Mouse (Mus musculus): ENCODE measurements around the gene Abcc10.

- TF ChIP-seq USF1 (IDR thresholded peaks at IDR 0.05; ENCODE audit: low read depth) (peak; percentile 64), CTCF (IDR thresholded peaks at IDR 0.05; ENCODE audit: control insufficient read depth, insufficient read depth, insufficient read length) (no peak), MAX (IDR thresholded peaks at IDR 0.05) (no peak), CEBPB (IDR thresholded peaks at IDR 0.05; ENCODE audit: low read depth) (no peak), MYOD1 (IDR thresholded peaks at IDR 0.05; ENCODE audit: control insufficient read depth, insufficient read length, low read depth) (no peak), MYOG (IDR thresholded peaks at IDR 0.05; ENCODE audit: control insufficient read depth, extremely low read depth, insufficient read length) (no peak)
Observed at GRCm38 (mm10) chr17:46328723-46329122, 571 bp upstream of the Abcc10 start.

Data from C2C12 (cell line).